Mouse (Mus musculus) liver, embryonic 11.5 days (tissue): ENCODE measurements around the gene Tceal9. TPM values are rescaled to one million over a fixed set of nuclear protein-coding genes. Genes with fewer than 3 reads are reported as not detected.

ENCODE experiments used
- ATAC-seq: fragments of 200-750 bp; cut with Nextera tagmentation; replicated peaks from 2 replicates; pipeline ENCODE4 v1.8.0; 2017; ENCODE audit warnings: moderate number of reproducible peaks, mild to moderate bottlenecking, moderate TSS enrichment, moderate library complexity; ENCODE audit not compliant: low FRiP score
- DNase-seq: peaks from one replicate; pipeline ENCODE4 v3.0.0-alpha.2; 2017; ENCODE audit warnings: low spot score
- H3K27ac ChIP-seq: fragments of 300-500 bp; sonication (generic); 2 replicates; pipeline ENCODE4 v1.5.1; 2014; ENCODE audit warnings: mild to moderate bottlenecking, low read depth, low read length, control low read depth
- H3K27me3 ChIP-seq: fragments of 300-500 bp; sonication (generic); replicated peaks from 2 replicates; pipeline ENCODE4 v1.6.1; 2014; ENCODE audit warnings: low read length, mixed read lengths; ENCODE audit not compliant: control insufficient read depth, insufficient read depth
- H3K36me3 ChIP-seq: fragments of 300-500 bp; sonication (generic); 2 replicates; pipeline ENCODE4 v1.6.1; 2014; ENCODE audit warnings: mild to moderate bottlenecking, low read length, moderate library complexity, mixed read lengths; ENCODE audit not compliant: control insufficient read depth, insufficient read depth
- H3K4me1 ChIP-seq: fragments of 300-500 bp; sonication (generic); replicated peaks from 2 replicates; pipeline ENCODE4 v1.6.1; 2014; ENCODE audit warnings: low read length, mixed read lengths; ENCODE audit not compliant: control insufficient read depth, insufficient read depth
- H3K4me2 ChIP-seq: fragments of 300-500 bp; sonication (generic); 2 replicates; pipeline ENCODE4 v1.6.1; 2014; ENCODE audit warnings: mild to moderate bottlenecking, control low read depth, moderate library complexity
- H3K4me3 ChIP-seq: fragments of 300-500 bp; sonication (generic); 2 replicates; pipeline ENCODE4 v1.5.1; 2014; ENCODE audit warnings: low read depth, low read length, control low read depth
- H3K9ac ChIP-seq: fragments of 300-500 bp; sonication (generic); 2 replicates; pipeline ENCODE4 v1.6.1; 2014; ENCODE audit warnings: low read depth, low read length, control low read depth
- H3K9me3 ChIP-seq: fragments of 300-500 bp; sonication (generic); 2 replicates; pipeline ENCODE4 v1.6.1; 2016; ENCODE audit warnings: low read length, inconsistent platforms, mixed read lengths; ENCODE audit not compliant: control insufficient read depth
- WGBS: fragments of 180-500 bp; shearing (Covaris S2); extraction: QIAGEN DNeasy Blood & Tissue Kit; methylation state at CpG from one replicate; pipeline ENCODE4 v1.1.7; 2014; 5-methylcytosine and 5-hydroxymethylcytosine counted together
- polyA plus RNA-seq: library from polyadenylated mRNA; unstranded; fragments of >200 nt; fragmentation: Nextera tagmentation; extraction: Ambion mirVana; gene quantifications from 2 replicates; pipeline ENCODE4 v1.2.1, GENCODE M21; 2014

The Tceal9 gene
- polyA plus RNA-seq, 1 experiment from 2014 or later, result 393 TPM

DNA sequence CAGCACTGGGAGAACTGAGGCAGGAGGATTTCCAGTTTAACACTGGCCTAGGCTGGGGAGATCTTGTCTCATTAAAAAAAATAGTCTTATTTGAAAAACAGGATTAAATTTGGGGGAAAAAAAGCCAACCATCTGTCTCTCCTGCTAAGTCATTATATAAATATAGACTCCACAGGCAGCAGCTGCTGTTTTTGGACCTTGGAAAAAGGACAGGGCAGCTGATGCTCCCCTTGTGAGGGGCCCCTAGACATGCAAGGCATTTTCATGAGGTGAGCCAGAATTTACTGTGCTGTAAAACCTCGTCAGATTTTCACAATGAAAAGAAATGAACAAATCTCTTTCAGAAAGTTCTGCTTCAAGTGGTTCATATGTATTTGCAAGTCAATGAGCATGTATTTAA lies 28.6 kb upstream of the Tceal9 start:
- no peaks in the 10 kb centered on the region for H3K27me3 ChIP-seq
- ATAC-seq (no peak), DNase-seq (no peak)
- no peak overlapping the region for H3K27ac ChIP-seq
- no peaks in the 10 kb centered on the region for H3K36me3 ChIP-seq
- no peak overlapping the region for H3K9ac ChIP-seq
- no peaks in the 10 kb centered on the region for H3K9me3 ChIP-seq
- 71% methylated on average over 1 of the region's 1 CpGs for WGBS
- H3K4me1 ChIP-seq, result no peaks in the 10 kb centered on the region
- H3K4me2 ChIP-seq, result no peak overlapping the region
- no peak overlapping the region for H3K4me3 ChIP-seq

DNA sequence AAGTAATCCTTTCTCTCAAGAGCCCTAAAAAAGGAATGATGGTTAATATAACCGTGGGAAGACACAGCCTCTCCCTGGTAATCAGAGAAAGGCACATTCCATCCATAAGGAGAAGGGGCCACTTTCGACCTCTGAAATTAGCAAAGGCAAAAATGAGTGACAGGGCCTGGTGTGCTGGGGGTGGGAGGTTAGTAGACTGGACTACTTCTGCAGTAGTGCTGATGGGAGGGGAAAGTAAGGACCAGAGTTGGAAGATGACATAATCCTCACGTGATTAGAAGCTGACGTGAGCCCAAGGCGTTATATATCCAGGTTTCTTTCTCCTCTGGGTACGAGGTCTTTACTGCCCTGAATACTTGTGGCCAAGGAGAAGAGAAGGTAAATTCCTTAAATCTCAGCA lies 21.2 kb upstream of the Tceal9 start:
- Histone ChIP-seq H3K27ac (no peak overlapping the region), H3K4me3 (no peak overlapping the region), H3K27me3 (no peaks in the 10 kb centered on the region), H3K9me3 (no peaks in the 10 kb centered on the region), H3K4me2 (no peak overlapping the region), H3K9ac (no peak overlapping the region), H3K36me3 (no peaks in the 10 kb centered on the region), H3K4me1 (no peaks in the 10 kb centered on the region)
- DNase-seq (no peak), ATAC-seq (no peak)
- 72% methylated on average over 6 of the region's 6 CpGs for WGBS

DNA sequence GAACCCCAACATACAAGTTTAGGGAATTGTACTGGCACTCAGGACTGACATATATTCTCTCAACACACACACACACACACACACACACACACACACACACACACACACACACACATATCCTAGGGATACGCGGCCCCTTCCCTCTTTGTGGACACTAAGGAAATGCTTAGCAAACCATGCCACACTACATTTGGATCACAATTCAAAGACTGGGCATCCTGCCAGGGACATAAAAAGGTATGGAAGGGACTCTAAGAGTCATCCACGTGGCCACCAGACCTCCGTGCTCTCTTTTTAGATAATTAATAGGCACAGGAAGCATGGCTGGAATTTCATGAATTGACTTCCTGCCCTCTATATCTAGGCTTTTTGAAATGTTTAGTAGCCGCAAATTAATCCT lies 17.1 kb upstream of the Tceal9 start:
- Histone ChIP-seq H3K27me3 (no peaks in the 10 kb centered on the region), H3K4me2 (no peak overlapping the region), H3K9me3 (no peaks in the 10 kb centered on the region), H3K36me3 (no peaks in the 10 kb centered on the region), H3K4me1 (no peaks in the 10 kb centered on the region), H3K9ac (no peak overlapping the region), H3K27ac (no peak overlapping the region), H3K4me3 (no peak overlapping the region)
- WGBS, result 67% methylated on average over 5 of the region's 5 CpGs
- DNase-seq (no peak), ATAC-seq (no peak)

DNA sequence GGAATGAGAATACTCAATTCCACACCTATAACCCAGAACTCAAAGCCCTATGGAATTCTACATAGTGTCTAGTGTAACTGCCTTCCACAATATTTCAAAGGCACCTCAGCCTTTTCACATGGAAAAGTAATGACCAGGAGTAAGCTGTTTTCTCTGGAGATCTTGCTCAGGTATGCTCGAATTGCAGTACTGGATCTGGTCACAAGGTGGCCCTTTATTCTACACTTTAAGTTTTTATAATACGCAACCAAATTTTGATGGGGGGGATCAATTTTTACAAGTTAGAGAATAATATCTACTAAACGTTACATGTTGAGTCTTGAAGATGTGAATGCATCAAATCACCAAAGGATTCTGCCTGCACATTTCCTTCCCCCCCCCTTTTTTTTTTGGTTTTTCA lies 6.8 kb upstream of the Tceal9 start:
- no peaks in the 10 kb centered on the region for H3K4me1 ChIP-seq
- H3K9ac ChIP-seq, result no peak overlapping the region
- ATAC-seq (no peak), DNase-seq (no peak)
- 51% methylated on average over 3 of the region's 3 CpGs for WGBS
- no peak overlapping the region for H3K4me2 ChIP-seq
- no peaks in the 10 kb centered on the region for H3K27me3 ChIP-seq
- H3K27ac ChIP-seq, result no peak overlapping the region
- H3K36me3 ChIP-seq, result no peaks in the 10 kb centered on the region
- no peak overlapping the region for H3K4me3 ChIP-seq
- no peaks in the 10 kb centered on the region for H3K9me3 ChIP-seq

DNA sequence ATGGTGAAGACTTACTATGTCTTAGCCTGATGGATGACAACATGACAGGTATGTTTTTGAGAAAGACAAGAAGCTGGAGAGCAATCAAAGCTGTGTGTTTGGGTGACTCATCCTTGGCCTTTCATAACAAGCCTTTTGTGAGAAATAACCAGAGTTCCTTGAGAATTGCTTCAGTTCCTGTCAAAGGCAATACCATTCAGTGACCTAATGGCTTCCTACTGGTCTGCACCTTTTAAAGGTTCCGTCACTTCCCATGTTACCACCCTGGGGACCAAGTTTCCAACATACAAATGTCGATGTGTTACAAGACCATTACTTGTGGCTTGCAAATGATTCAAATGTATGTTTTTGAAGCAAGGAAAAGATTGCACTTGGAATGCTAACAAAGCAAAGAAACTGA lies 1.7 kb upstream of the Tceal9 start:
- H3K9me3 ChIP-seq, result no peaks in the 10 kb centered on the region
- no peak overlapping the region for H3K4me2 ChIP-seq
- H3K4me3 ChIP-seq, result no peak overlapping the region
- no peaks in the 10 kb centered on the region for H3K27me3 ChIP-seq
- 87% methylated on average over 2 of the region's 2 CpGs for WGBS
- no peaks in the 10 kb centered on the region for H3K4me1 ChIP-seq
- H3K36me3 ChIP-seq, result no peaks in the 10 kb centered on the region; the same call in 1 of the 2 replicates
- DNase-seq (no peak), ATAC-seq (no peak)
- no peak overlapping the region for H3K27ac ChIP-seq
- no peak overlapping the region for H3K9ac ChIP-seq

DNA sequence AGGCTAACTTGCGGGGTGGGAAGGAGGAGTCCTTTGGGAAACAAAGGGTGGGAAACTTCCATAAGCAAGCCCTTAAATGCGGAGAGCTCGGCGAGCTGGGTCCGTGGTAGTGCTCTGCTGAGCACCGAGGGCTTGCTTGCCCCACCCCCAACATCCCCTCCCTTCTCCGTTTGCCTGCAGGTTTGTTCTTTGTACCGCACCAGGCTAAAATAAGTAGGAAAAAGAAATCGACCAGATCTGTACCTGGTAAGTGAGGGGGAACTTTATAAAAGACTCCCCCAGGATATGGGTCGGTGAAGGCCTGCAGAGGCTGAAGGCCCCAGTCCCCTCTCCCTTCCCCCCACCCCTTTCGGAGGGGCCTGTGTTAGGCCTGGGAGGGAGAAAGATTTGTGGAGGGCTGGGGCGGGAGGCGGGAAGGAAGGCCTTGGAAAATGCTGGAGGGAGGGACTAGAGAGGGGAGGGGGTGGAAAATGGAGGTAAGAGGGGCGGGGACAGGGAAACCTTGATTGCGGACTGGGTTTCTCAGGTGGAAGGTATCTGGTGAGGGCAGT lies 717 bp downstream of the Tceal9 start:
- ATAC-seq (peak; percentile 65), DNase-seq (no peak)
- H3K36me3 ChIP-seq, result no peaks in the 10 kb centered on the region; the same call in 1 of the 2 replicates
- no peaks in the 10 kb centered on the region for H3K9me3 ChIP-seq
- H3K27ac ChIP-seq, result peak overlapping the region; percentile 58; the same call in 1 of the 2 replicates
- WGBS, result 20% methylated on average over 15 of the region's 15 CpGs
- H3K4me1 ChIP-seq, result no peaks in the 10 kb centered on the region
- H3K4me3 ChIP-seq, result peak overlapping the region; percentile 64
- no peaks in the 10 kb centered on the region for H3K27me3 ChIP-seq
- H3K4me2 ChIP-seq, result peak overlapping the region; percentile 66
- peak overlapping the region; percentile 75 for H3K9ac ChIP-seq

DNA sequence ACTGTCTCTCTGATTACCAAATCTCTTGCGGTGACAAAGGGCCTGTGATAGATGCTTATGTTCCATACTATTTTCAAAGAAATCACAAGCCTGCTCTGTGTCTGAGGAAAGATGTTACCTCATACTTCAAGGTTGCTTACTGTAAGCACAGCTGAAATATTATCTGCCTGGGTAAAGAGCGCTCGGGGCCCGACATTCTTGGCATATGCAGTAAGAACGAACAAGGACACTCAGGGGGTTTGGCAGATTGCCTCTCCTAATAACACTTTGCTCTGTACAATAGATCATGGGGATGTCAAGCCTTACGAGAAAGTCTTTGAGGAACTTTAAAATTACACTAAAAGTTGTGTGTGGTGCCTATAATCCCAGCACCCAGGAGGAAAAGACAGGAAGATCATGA lies 3.9 kb downstream of the Tceal9 start:
- ATAC-seq (no peak), DNase-seq (no peak)
- peaks cover 4% of the 10 kb centered on the region; the same call in 1 of the 2 replicates for H3K4me1 ChIP-seq
- H3K4me3 ChIP-seq, result no peak overlapping the region
- H3K4me2 ChIP-seq, result no peak overlapping the region
- H3K27ac ChIP-seq, result no peak overlapping the region
- 73% methylated on average over 6 of the region's 6 CpGs for WGBS
- no peaks in the 10 kb centered on the region for H3K9me3 ChIP-seq
- no peaks in the 10 kb centered on the region for H3K27me3 ChIP-seq
- no peak overlapping the region for H3K9ac ChIP-seq
- no peaks in the 10 kb centered on the region; the same call in 1 of the 2 replicates for H3K36me3 ChIP-seq

DNA sequence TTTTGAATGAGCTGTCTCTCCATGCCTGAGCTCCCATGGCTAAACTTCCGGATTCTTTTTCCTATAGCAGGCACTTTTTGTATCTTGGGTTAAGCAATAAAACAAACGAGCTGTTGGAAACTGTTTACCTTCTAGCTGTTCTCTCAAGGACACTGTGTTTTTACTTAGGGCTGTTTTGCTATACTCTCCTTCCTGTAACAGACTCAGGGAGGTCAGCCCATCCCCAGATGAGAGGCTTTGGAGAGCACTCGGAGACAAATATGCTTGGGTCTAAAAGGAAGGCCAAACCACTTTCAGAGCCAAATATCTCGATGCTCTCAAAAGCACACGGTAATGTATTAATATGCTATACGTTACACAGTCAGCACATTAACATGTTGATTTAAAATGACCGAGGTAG lies 4.8 kb downstream of the Tceal9 start:
- peaks cover 4% of the 10 kb centered on the region; the same call in 1 of the 2 replicates for H3K4me1 ChIP-seq
- no peak overlapping the region for H3K4me2 ChIP-seq
- H3K36me3 ChIP-seq, result no peaks in the 10 kb centered on the region; the same call in 1 of the 2 replicates
- DNase-seq, result no peak
- no peaks in the 10 kb centered on the region for H3K27me3 ChIP-seq
- H3K9ac ChIP-seq, result no peak overlapping the region
- 67% methylated on average over 7 of the region's 7 CpGs for WGBS
- no peak overlapping the region for H3K4me3 ChIP-seq
- ATAC-seq, result no peak
- no peak overlapping the region for H3K27ac ChIP-seq
- H3K9me3 ChIP-seq, result no peaks in the 10 kb centered on the region

DNA sequence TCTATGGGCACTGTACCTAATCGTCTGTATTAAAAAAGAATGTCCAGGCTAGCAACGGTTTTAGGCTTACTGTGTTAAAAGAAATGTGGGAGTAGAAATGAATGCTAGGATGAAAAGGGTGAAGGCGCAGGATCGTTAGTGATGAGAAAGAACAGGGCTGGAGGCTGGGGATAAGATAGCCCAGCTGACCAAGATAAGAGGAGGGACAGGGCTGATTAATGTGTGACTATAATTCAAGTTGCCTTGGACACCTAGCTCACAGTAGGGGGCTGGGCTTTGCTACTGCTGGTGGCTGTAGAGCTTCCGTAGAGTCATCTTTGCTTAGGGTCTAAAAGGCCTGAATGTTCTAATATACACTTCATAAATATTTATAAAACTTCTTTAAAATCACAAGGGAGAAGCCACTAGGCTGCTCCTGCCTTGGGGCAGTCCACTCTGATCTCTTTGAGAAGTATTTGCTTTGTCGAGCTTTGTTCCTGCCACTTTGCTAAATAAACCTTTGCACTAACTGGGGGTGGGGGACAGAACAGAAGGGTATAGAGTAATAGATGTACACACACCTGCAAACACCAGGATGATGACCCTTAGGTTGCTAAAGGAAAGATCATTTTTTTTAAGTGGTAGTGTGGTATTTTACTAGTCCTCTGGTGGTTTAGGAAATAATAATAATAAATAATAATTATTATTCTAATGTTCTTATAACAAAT lies 7.3 kb downstream of the Tceal9 start:
- H3K27ac ChIP-seq, result no peak overlapping the region
- H3K4me1 ChIP-seq, result peaks cover 4% of the 10 kb centered on the region; the same call in 1 of the 2 replicates
- H3K36me3 ChIP-seq, result no peaks in the 10 kb centered on the region; the same call in 1 of the 2 replicates
- peak; percentile 90 for ATAC-seq
- no peaks in the 10 kb centered on the region for H3K9me3 ChIP-seq
- H3K4me2 ChIP-seq, result peak overlapping the region; percentile 22; the same call in 1 of the 2 replicates
- no peak for DNase-seq
- H3K4me3 ChIP-seq, result no peak overlapping the region
- 41% methylated on average over 6 of the region's 6 CpGs for WGBS
- no peaks in the 10 kb centered on the region for H3K27me3 ChIP-seq
- H3K9ac ChIP-seq, result no peak overlapping the region
